Mouse (Mus musculus): ENCODE results near the gene Rimklb.

- TF ChIP-seq POLR2A (IDR thresholded peaks at IDR 0.05; ENCODE audit: insufficient read depth, low read depth, low read length) (no peak), CTCF (IDR thresholded peaks at IDR 0.05) (no peak)
Measured at GRCm38 (mm10) chr6:122545289-122545882, 46.8 kb upstream of the Rimklb start.
